Mouse (Mus musculus): ENCODE measurements around the gene Cfap57. TPM values are rescaled to one million over a fixed set of nuclear protein-coding genes. Genes with fewer than 3 reads are reported as not detected.

Gene Cfap57
- polyA plus RNA-seq, 1 experiment from 2014 or later, result 0.31 TPM

- 74% methylated on average over 12 of the region's 12 CpGs for WGBS
Observed at GRCm38 (mm10) chr4:118589053-118589732, 31.4 kb downstream of the Cfap57 start.

DNA sequence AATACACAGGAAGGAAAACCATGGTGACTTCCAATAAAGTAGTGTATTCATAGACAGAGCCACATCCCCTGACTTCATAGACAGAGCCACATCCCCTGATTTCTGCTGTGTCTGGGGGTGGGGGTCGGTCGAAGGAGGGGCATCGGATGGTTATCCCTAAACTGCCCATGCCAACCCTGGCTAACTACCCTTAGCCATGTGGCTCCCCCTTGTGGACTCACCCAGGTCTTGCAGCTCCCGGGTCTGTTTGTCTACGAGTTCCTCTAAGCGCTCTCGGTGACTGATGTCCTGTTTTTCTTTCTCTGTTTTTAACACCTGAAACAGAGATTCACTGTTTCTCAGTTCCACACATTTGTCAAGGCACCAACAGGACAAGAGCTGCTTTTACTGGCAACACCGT is 37.9 kb downstream of the Cfap57 start:
- H3K4me2 ChIP-seq (replicated peaks), result no peak overlapping the region
- peaks cover 6% of the 10 kb centered on the region for H3K4me1 ChIP-seq
- no peaks in the 10 kb centered on the region for H3K27me3 ChIP-seq
- no peak for ATAC-seq (ENCODE audit: low FRiP score, low read depth)
- peaks cover 5% of the 10 kb centered on the region; the same call in 1 of the 2 replicates for H3K9me3 ChIP-seq
- H3K36me3 ChIP-seq, result no peaks in the 10 kb centered on the region
- no peak overlapping the region for H3K27ac ChIP-seq
- no peak overlapping the region for H3K9ac ChIP-seq
- H3K4me3 ChIP-seq, result no peak overlapping the region
- 93% methylated on average over 8 of the region's 8 CpGs for WGBS

More at GRCm38 (mm10) chr4:118589053-118589732, 31.4 kb downstream of the Cfap57 start:
- Histone ChIP-seq H3K4me2 (replicated peaks) (0 out of 2 replicates have a peak overlapping the region, but pooled peaks have one; percentile 9), H3K4me3 (no peak overlapping the region), H3K36me3 (no peaks in the 10 kb centered on the region), H3K9me3 (no peaks in the 10 kb centered on the region), H3K27ac (no peak overlapping the region), H3K4me1 (peaks cover 18% of the 10 kb centered on the region), H3K9ac (no peak overlapping the region), H3K27me3 (no peaks in the 10 kb centered on the region)
- no peak for ATAC-seq (ENCODE audit: low FRiP score, low read depth)

- Histone ChIP-seq H3K9me3 (peaks cover 5% of the 10 kb centered on the region; the same call in 1 of the 2 replicates), H3K4me3 (no peak overlapping the region), H3K4me2 (replicated peaks) (no peak overlapping the region), H3K4me1 (no peaks in the 10 kb centered on the region), H3K27ac (no peak overlapping the region), H3K36me3 (no peaks in the 10 kb centered on the region), H3K27me3 (0 out of 2 replicates have a peak, but pooled peaks cover 5% of the 10 kb centered on the region), H3K9ac (no peak overlapping the region)
- no peak for ATAC-seq (ENCODE audit: low FRiP score, low read depth)
- 47% methylated on average over 11 of the region's 11 CpGs for WGBS
Observed at GRCm38 (mm10) chr4:118581508-118581907, 39.1 kb downstream of the Cfap57 start.

GRCm38 (mm10) chr4:118579313-118579712 is 41.3 kb downstream of the Cfap57 start:
- H3K36me3 ChIP-seq, result no peaks in the 10 kb centered on the region
- no peak overlapping the region for H3K4me3 ChIP-seq
- peaks cover 5% of the 10 kb centered on the region; the same call in 1 of the 2 replicates for H3K9me3 ChIP-seq
- no peak overlapping the region for H3K9ac ChIP-seq
- H3K27me3 ChIP-seq, result 0 out of 2 replicates have a peak, but pooled peaks cover 5% of the 10 kb centered on the region
- WGBS, result 48% methylated on average over 13 of the region's 13 CpGs
- H3K4me2 ChIP-seq (replicated peaks), result no peak overlapping the region
- no peak overlapping the region for H3K27ac ChIP-seq
- ATAC-seq (ENCODE audit: low FRiP score, low read depth), result no peak
- H3K4me1 ChIP-seq, result no peaks in the 10 kb centered on the region

GRCm38 (mm10) chr4:118576097-118576496 is 44.5 kb downstream of the Cfap57 start:
- Histone ChIP-seq H3K36me3 (no peaks in the 10 kb centered on the region), H3K4me3 (no peak overlapping the region), H3K4me2 (replicated peaks) (no peak overlapping the region), H3K4me1 (no peaks in the 10 kb centered on the region), H3K9me3 (peaks cover 5% of the 10 kb centered on the region; the same call in 1 of the 2 replicates), H3K27ac (no peak overlapping the region), H3K27me3 (0 out of 2 replicates have a peak, but pooled peaks cover 8% of the 10 kb centered on the region), H3K9ac (no peak overlapping the region)
- ATAC-seq (ENCODE audit: low FRiP score, low read depth), result no peak; the same call in 1 of the 2 replicates
- WGBS, result 5% methylated on average over 6 of the region's 6 CpGs

GRCm38 (mm10) chr4:118571441-118571840 is 49.1 kb downstream of the Cfap57 start:
- no peak for ATAC-seq (ENCODE audit: low FRiP score, low read depth)
- no peak overlapping the region for H3K9ac ChIP-seq
- H3K4me2 ChIP-seq (replicated peaks), result no peak overlapping the region
- no peaks in the 10 kb centered on the region for H3K4me1 ChIP-seq
- H3K4me3 ChIP-seq, result no peak overlapping the region
- no peak overlapping the region for H3K27ac ChIP-seq
- no peaks in the 10 kb centered on the region for H3K9me3 ChIP-seq
- no peaks in the 10 kb centered on the region for H3K36me3 ChIP-seq
- WGBS, result 80% methylated on average over 14 of the region's 15 CpGs
- H3K27me3 ChIP-seq, result peaks cover 11% of the 10 kb centered on the region; the same call in 1 of the 2 replicates

DNA sequence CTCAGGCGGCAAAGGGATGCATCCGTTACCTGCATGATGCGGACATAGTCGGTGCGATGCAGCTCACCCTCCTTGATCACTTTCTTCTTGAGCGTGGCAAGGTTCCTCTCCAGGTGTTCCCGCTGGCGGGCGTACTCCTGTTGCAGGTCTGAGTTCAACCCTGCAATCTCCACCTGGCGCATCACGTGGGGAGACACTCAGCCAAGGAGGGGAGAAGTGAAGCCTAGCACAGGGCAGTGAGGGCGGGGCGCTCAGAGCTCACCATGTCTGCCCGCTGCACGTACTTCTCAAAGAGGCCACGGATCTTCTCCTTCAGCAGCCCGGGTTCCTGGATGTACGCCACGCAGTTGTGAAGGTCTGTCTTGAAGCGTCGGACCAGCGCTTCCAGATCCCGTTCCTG is 51.3 kb downstream of the Cfap57 start:
- peaks cover 8% of the 10 kb centered on the region for H3K4me1 ChIP-seq
- ATAC-seq (ENCODE audit: low FRiP score, low read depth), result no peak
- H3K4me2 ChIP-seq (replicated peaks), result no peak overlapping the region
- peaks cover 11% of the 10 kb centered on the region; the same call in 1 of the 2 replicates for H3K27me3 ChIP-seq
- no peak overlapping the region for H3K27ac ChIP-seq
- 74% methylated on average over 23 of the region's 23 CpGs for WGBS
- H3K9ac ChIP-seq, result no peak overlapping the region
- no peaks in the 10 kb centered on the region for H3K9me3 ChIP-seq
- no peak overlapping the region for H3K4me3 ChIP-seq
- H3K36me3 ChIP-seq, result no peaks in the 10 kb centered on the region

GRCm38 (mm10) chr4:118568709-118569108 is 51.9 kb downstream of the Cfap57 start:
- H3K9me3 ChIP-seq, result no peaks in the 10 kb centered on the region
- H3K4me3 ChIP-seq, result no peak overlapping the region
- no peak overlapping the region for H3K4me2 ChIP-seq (replicated peaks)
- H3K4me1 ChIP-seq, result peaks cover 13% of the 10 kb centered on the region
- no peak overlapping the region for H3K27ac ChIP-seq
- ATAC-seq (ENCODE audit: low FRiP score, low read depth), result no peak
- no peaks in the 10 kb centered on the region for H3K36me3 ChIP-seq
- H3K9ac ChIP-seq, result no peak overlapping the region
- peaks cover 11% of the 10 kb centered on the region; the same call in 1 of the 2 replicates for H3K27me3 ChIP-seq
- 69% methylated on average over 10 of the region's 10 CpGs for WGBS

DNA sequence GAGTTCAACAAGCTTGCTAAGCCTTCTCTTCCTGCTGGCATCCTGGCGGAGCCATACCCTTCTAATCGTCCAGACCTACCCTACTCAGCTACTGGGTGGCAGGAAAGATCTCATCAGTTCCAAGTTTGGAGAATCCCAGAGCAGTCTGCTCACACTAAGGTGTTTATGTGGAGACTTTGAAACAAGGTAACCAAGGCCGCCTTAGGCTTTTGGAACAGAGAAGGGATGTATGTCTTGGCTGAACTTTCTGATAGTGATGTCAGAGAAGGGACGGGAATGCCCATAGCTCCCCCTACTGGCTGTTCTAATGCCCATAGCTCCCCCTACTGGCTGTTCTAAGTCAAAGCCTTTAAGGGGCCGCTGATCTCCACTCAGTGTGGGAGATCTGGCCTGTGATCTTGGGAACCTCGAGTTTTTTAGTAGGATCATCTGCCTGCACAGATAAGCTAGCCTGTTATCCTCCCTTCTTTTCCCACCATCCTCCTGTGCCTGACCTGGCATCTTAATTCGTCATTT is 54.4 kb downstream of the Cfap57 start:
- ATAC-seq (ENCODE audit: low FRiP score, low read depth), result no peak
- peaks cover 8% of the 10 kb centered on the region; the same call in 1 of the 2 replicates for H3K27me3 ChIP-seq
- 31% methylated on average over 7 of the region's 7 CpGs for WGBS

DNA sequence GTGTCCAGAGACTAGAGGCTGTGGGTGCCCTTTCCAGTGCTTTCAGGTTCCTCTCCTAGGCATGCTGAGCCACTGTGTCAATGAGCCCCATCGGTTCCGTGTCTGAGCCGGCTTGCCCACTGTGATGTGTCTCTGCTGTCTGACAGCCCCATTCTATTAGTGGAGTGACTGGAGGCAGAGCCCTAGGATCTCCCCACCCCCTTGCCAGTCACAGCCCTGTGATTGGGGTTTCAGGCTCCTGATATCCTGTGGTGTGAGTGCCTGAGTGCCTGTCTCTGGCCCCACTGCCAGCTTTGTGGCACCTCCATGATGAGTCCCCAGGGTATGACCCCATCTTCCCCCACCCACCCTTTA is 55.7 kb downstream of the Cfap57 start:
- H3K36me3 ChIP-seq, result no peaks in the 10 kb centered on the region
- no peak overlapping the region for H3K9ac ChIP-seq
- WGBS, result 57% methylated on average over 3 of the region's 3 CpGs
- ATAC-seq (ENCODE audit: low FRiP score, low read depth), result no peak
- no peaks in the 10 kb centered on the region for H3K9me3 ChIP-seq
- H3K4me2 ChIP-seq (replicated peaks), result no peak overlapping the region
- peaks cover 14% of the 10 kb centered on the region for H3K4me1 ChIP-seq
- H3K4me3 ChIP-seq, result no peak overlapping the region
- peak overlapping the region; percentile 84; the same call in 1 of the 2 replicates for H3K27ac ChIP-seq
- peaks cover 8% of the 10 kb centered on the region; the same call in 1 of the 2 replicates for H3K27me3 ChIP-seq

More for the DNA sequence above, 54.4 kb downstream of the Cfap57 start:
- Histone ChIP-seq H3K4me3 (no peak overlapping the region), H3K4me2 (replicated peaks) (no peak overlapping the region), H3K36me3 (no peaks in the 10 kb centered on the region), H3K4me1 (peaks cover 14% of the 10 kb centered on the region), H3K27ac (no peak overlapping the region), H3K9me3 (no peaks in the 10 kb centered on the region), H3K9ac (no peak overlapping the region)

DNA sequence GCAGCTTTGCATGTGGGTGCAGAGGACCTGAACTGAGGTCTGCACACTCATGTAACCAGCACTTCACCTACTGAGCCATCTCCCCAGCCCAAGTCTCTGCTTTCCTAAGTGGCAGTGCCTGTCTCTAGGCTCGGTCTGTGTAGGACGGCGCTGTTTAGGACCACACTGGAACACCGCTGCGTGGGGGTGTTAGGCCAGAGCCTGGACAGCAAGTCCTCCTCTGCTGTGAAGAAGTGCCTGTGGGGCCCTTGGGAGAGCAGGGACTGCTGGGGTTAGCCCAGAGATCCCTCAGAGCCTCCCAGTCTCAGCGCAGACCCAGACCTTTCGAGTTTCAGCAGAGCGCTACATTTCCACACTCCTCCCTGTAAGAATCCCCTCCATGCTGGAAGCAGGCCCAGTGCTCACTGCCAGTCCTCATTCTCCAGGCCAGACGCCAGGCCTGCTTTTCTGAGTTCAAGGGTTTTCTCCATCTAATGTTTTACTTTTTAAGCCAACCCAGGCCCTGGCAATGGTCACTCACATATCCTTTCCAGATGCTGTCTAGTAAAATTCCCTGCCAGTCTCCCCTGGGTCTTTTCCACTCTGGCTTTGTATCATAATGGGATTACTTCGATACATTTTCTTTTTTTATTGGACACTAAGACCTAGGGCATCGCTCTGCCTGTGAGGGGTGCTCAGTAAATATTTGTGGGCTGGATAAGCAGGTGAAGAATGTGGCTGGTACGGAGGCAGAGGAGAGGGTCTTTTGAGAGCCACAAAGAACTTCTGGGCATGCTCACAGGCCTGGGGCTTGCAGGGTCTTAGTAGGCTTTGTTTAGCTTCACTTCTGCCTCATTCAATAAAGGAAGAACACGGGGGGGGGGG is 56.3 kb downstream of the Cfap57 start:
- 61% methylated on average over 13 of the region's 13 CpGs for WGBS
- Histone ChIP-seq H3K9ac (no peak overlapping the region; the same call in 1 of the 2 replicates), H3K27me3 (0 out of 2 replicates have a peak, but pooled peaks cover 3% of the 10 kb centered on the region), H3K4me1 (peaks cover 14% of the 10 kb centered on the region), H3K4me2 (replicated peaks) (no peak overlapping the region), H3K27ac (peak overlapping the region; percentile 84), H3K9me3 (no peaks in the 10 kb centered on the region), H3K4me3 (no peak overlapping the region), H3K36me3 (no peaks in the 10 kb centered on the region)
- ATAC-seq (ENCODE audit: low FRiP score, low read depth), result peak; percentile 76

Data from limb, embryonic 13.5 days (tissue).